Comparison of ENCODE assay signal across 8 mouse cellular contexts in genomic region chr1:144004741-144005140, GRCm38 (mm10). TPM values are rescaled to one million over a fixed set of nuclear protein-coding genes. Genes with fewer than 3 reads are reported as not detected.
DNase-seq lines count a peak whose midpoint lies in the region; ATAC-seq and TF ChIP-seq lines count a peak whose summit lies in the region.

No protein-coding gene starts in this region.

- no peak for TF ChIP-seq POLR2A in brain, embryonic 14.5 days (IDR thresholded peaks at IDR 0.05; ENCODE audit: borderline replicate concordance, extremely low read depth, insufficient read depth, insufficient read length, poor library complexity, severe bottlenecking)

- no peaks in the 10 kb centered on the region for H3K9me3 ChIP-seq in lung, embryonic 15.5 days
- H3K9me3 ChIP-seq in forebrain, embryonic 16.5 days (ENCODE audit: control insufficient read depth, low read length) = no peaks in the 10 kb centered on the region
- H3K9me3 ChIP-seq in intestine, postnatal 0 days (ENCODE audit: control insufficient read depth) = no peaks in the 10 kb centered on the region
- no peaks in the 10 kb centered on the region for H3K9me3 ChIP-seq in midbrain, embryonic 14.5 days (ENCODE audit: control insufficient read depth, low read length)

- 0 out of 2 replicates have a peak, but pooled peaks cover 9% of the 10 kb centered on the region for H3K36me3 ChIP-seq in lung, embryonic 15.5 days
- H3K36me3 ChIP-seq in forebrain, embryonic 16.5 days (ENCODE audit: control insufficient read depth, insufficient read depth) = no peaks in the 10 kb centered on the region
- no peaks in the 10 kb centered on the region for H3K36me3 ChIP-seq in intestine, postnatal 0 days (ENCODE audit: control insufficient read depth, insufficient read depth)
- H3K36me3 ChIP-seq in midbrain, embryonic 14.5 days (ENCODE audit: control insufficient read depth, insufficient read depth, low read length) = peaks cover 21% of the 10 kb centered on the region

- peak overlapping the region; percentile 69 for H3K27ac ChIP-seq in lung, embryonic 15.5 days
- peak overlapping the region; percentile 45 for H3K27ac ChIP-seq in forebrain, embryonic 16.5 days (ENCODE audit: low read length)
- H3K27ac ChIP-seq in intestine, postnatal 0 days (ENCODE audit: low read depth, low read length) = 0 out of 2 replicates have a peak overlapping the region, but pooled peaks have one; percentile 10
- H3K27ac ChIP-seq in midbrain, embryonic 14.5 days (replicated peaks; ENCODE audit: low read depth, low read length) = peak overlapping the region; percentile 91

- no peak for TF ChIP-seq CTCF in brain, embryonic 14.5 days (IDR thresholded peaks at IDR 0.05; ENCODE audit: borderline replicate concordance, extremely low read depth, insufficient read depth, insufficient read length)
- no peak for TF ChIP-seq CTCF in intestine, postnatal 0 days (IDR thresholded peaks at IDR 0.05; ENCODE audit: low read depth)

- ATAC-seq in lung, embryonic 15.5 days (ENCODE audit: borderline replicate concordance, extremely low read depth, low FRiP score, low TSS enrichment) = no peak
- no peak; the same call in 1 of the 2 replicates for ATAC-seq in forebrain, embryonic 16.5 days
- ATAC-seq in intestine, postnatal 0 days = no peak
- ATAC-seq in midbrain, embryonic 14.5 days (ENCODE audit: low FRiP score, low TSS enrichment) = no peak

- H3K9ac ChIP-seq in lung, embryonic 15.5 days = peak overlapping the region; percentile 48
- H3K9ac ChIP-seq in forebrain, embryonic 16.5 days (replicated peaks; ENCODE audit: low read depth, low read length) = peak overlapping the region; percentile 76
- H3K9ac ChIP-seq in intestine, postnatal 0 days (ENCODE audit: low read depth, low read length) = 0 out of 2 replicates have a peak overlapping the region, but pooled peaks have one; percentile 8
- H3K9ac ChIP-seq in midbrain, embryonic 14.5 days (replicated peaks; ENCODE audit: low read length) = peak overlapping the region; percentile 81

- 0 out of 2 replicates have a peak, but pooled peaks cover 5% of the 10 kb centered on the region for H3K4me1 ChIP-seq in lung, embryonic 15.5 days
- H3K4me1 ChIP-seq in forebrain, embryonic 16.5 days (replicated peaks; ENCODE audit: control insufficient read depth, insufficient read depth, low read length) = peaks cover 15% of the 10 kb centered on the region
- no peaks in the 10 kb centered on the region for H3K4me1 ChIP-seq in intestine, postnatal 0 days (replicated peaks; ENCODE audit: control insufficient read depth, insufficient read depth, low read length)
- H3K4me1 ChIP-seq in midbrain, embryonic 14.5 days (ENCODE audit: control insufficient read depth, insufficient read depth, low read length) = peaks cover 17% of the 10 kb centered on the region

- 5% methylated on average over 9 of the region's 9 CpGs for WGBS in lung, embryonic 15.5 days
- WGBS in forebrain, embryonic 16.5 days = under 1% methylated on average over 9 of the region's 9 CpGs
- WGBS in intestine, postnatal 0 days = 4% methylated on average over 9 of the region's 9 CpGs
- 2% methylated on average over 9 of the region's 9 CpGs for WGBS in midbrain, embryonic 14.5 days

- H3K27me3 ChIP-seq in lung, embryonic 15.5 days = no peaks in the 10 kb centered on the region
- no peaks in the 10 kb centered on the region for H3K27me3 ChIP-seq in forebrain, embryonic 16.5 days (replicated peaks; ENCODE audit: control insufficient read depth, insufficient read depth, low read length)
- H3K27me3 ChIP-seq in intestine, postnatal 0 days (replicated peaks; ENCODE audit: control insufficient read depth, insufficient read depth, low read length) = no peaks in the 10 kb centered on the region
- no peaks in the 10 kb centered on the region for H3K27me3 ChIP-seq in midbrain, embryonic 14.5 days (ENCODE audit: control insufficient read depth, insufficient read depth, low read length)

- peak overlapping the region; percentile 88 for H3K4me2 ChIP-seq in lung, embryonic 15.5 days
- H3K4me2 ChIP-seq in forebrain, embryonic 16.5 days (ENCODE audit: low read length) = peak overlapping the region; percentile 94
- H3K4me2 ChIP-seq in intestine, postnatal 0 days (replicated peaks; ENCODE audit: low read depth) = peak overlapping the region; percentile 76
- H3K4me2 ChIP-seq in midbrain, embryonic 14.5 days (ENCODE audit: low read length) = peak overlapping the region; percentile 96

- H3K4me3 ChIP-seq in lung, embryonic 15.5 days = peak overlapping the region; percentile 62
- H3K4me3 ChIP-seq in forebrain, embryonic 16.5 days (replicated peaks; ENCODE audit: low read length) = peak overlapping the region; percentile 83
- peak overlapping the region; percentile 73 for H3K4me3 ChIP-seq in intestine, postnatal 0 days (ENCODE audit: low read depth, low read length)
- peak overlapping the region; percentile 86 for H3K4me3 ChIP-seq in midbrain, embryonic 14.5 days (replicated peaks; ENCODE audit: low read depth, low read length)

- DNase-seq in lung, postnatal 14 days = no peak
- peak; percentile 65 for DNase-seq in brain, embryonic 14.5 days (ENCODE audit: low read depth)
- peak; percentile 61 for DNase-seq in midbrain, embryonic 14.5 days
- no peak for DNase-seq in ovary, adult 18-20 months (ENCODE audit: low spot score)
- DNase-seq in gastrocnemius, adult 18-20 months (ENCODE audit: low spot score) = no peak

RNA-seq across cellular contexts. Expression of gene Rgs2, which starts 0.8 kb away (rescaled TPM):
- 149 and 155 TPM in 2 replicates for polyA plus RNA-seq in lung, embryonic 15.5 days (2015; fragmentation: Nextera tagmentation; extraction: Ambion mirVana)
- polyA plus RNA-seq in brain, embryonic 14.5 days (2012; rRNA removed) = 42.1 and 52.2 TPM in 2 replicates
- polyA plus RNA-seq in forebrain, embryonic 16.5 days (2015; fragmentation: Nextera tagmentation; extraction: Ambion mirVana) = 67.9 and 85.7 TPM in 2 replicates
- 87.6 and 91.2 TPM in 2 replicates for polyA plus RNA-seq in intestine, postnatal 0 days (2015; fragmentation: Nextera tagmentation; extraction: Ambion mirVana)
- 123 and 132 TPM in 2 replicates for polyA plus RNA-seq in midbrain, embryonic 14.5 days (2014; fragmentation: Nextera tagmentation; extraction: Ambion mirVana)
- 1 to 10 TPM; 4.4 to 9.9 TPM for total RNA-seq in gastrocnemius, adult 18-20 months (2021)

Comparison
In these comparisons a context has a peak if more than half of its experiments do, and no peak if none do; other contexts are left out.
1. H3K27ac ChIP-seq: peak in every context shown above with its lines; median percentile 91 in midbrain, embryonic 14.5 days; 69 in lung, embryonic 15.5 days; 45 in forebrain, embryonic 16.5 days; 10 in intestine, postnatal 0 days.
2. H3K9ac ChIP-seq: peak in every context shown above with its lines; median percentile 81 in midbrain, embryonic 14.5 days; 76 in forebrain, embryonic 16.5 days; 48 in lung, embryonic 15.5 days; 8 in intestine, postnatal 0 days.
3. DNase-seq: peak in brain, embryonic 14.5 days (single experiment) and midbrain, embryonic 14.5 days (single experiment); none in lung, postnatal 14 days (single experiment), ovary, adult 18-20 months (single experiment) and gastrocnemius, adult 18-20 months (single experiment).
4. Peak in every context shown above with its lines, with median percentiles within 50 percentile points of each other: H3K4me2 ChIP-seq and H3K4me3 ChIP-seq.